Mouse (Mus musculus): ENCODE data around the gene Pik3ca.

- no peak for TF ChIP-seq HCFC1 (IDR thresholded peaks at IDR 0.05; ENCODE audit: borderline replicate concordance, insufficient read depth, low read length)
- TF ChIP-seq CHD2 (IDR thresholded peaks at IDR 0.05; ENCODE audit: low read depth, low read length): no peak
- no peak for TF ChIP-seq MAFK (IDR thresholded peaks at IDR 0.05; ENCODE audit: insufficient read depth, low read depth, low read length)
Measured at GRCm38 (mm10) chr3:32421115-32422054, 23.9 kb downstream of the Pik3ca start.
